Comparison of ENCODE assay signal across 13 mouse cellular contexts in genomic region chr3:127363512-127363911, GRCm38 (mm10).
DNase-seq lines count a peak whose midpoint lies in the region; TF ChIP-seq lines count a peak whose summit lies in the region.
"Had no signal": no experiment of that assay in that cellular context is flagged by ENCODE, and none has a peak within 500 bp of the region (broad histone marks: within the 10 kb centered on the region; RNA-seq: fewer than 3 reads in every experiment).

No protein-coding gene starts in this region.

- no peak for TF ChIP-seq CTCF in kidney, adult 2 months (conservative IDR thresholded peaks at IDR 0.05; ENCODE audit: insufficient read depth, insufficient read length, low read depth, low read length)

- no peaks in the 10 kb centered on the region for H3K27me3 ChIP-seq in kidney, adult 2 months (replicated peaks; ENCODE audit: control insufficient read depth, insufficient read depth, low read length)
- H3K27me3 ChIP-seq: CH12.LX; limb, embryonic 12.5 days; lung, embryonic 15.5 days; stomach, embryonic 15.5 days had no signal

- H3K4me3 ChIP-seq in kidney, adult 2 months (ENCODE audit: insufficient read depth, low read depth, low read length): no peak overlapping the region
- H3K4me3 ChIP-seq: limb, embryonic 12.5 days; lung, embryonic 15.5 days; stomach, embryonic 15.5 days had no signal

- H3K4me1 ChIP-seq in kidney, adult 2 months (ENCODE audit: control insufficient read depth, insufficient read depth, low read length): no peaks in the 10 kb centered on the region
- H3K4me1 ChIP-seq: lung, embryonic 15.5 days; stomach, embryonic 15.5 days had no signal

- H3K36me3 ChIP-seq in kidney, adult 2 months (ENCODE audit: control insufficient read depth, insufficient read depth, low read length): no peaks in the 10 kb centered on the region
- H3K36me3 ChIP-seq: limb, embryonic 12.5 days; lung, embryonic 15.5 days; stomach, embryonic 15.5 days had no signal

- no peak for TF ChIP-seq POLR2A in kidney, adult 2 months (IDR thresholded peaks at IDR 0.05; ENCODE audit: low read depth, low read length)

- H3K27ac ChIP-seq in kidney, adult 2 months (ENCODE audit: insufficient read depth, low read depth, low read length): no peak overlapping the region
- H3K27ac ChIP-seq: kidney, postnatal 0 days; limb, embryonic 12.5 days; lung, embryonic 15.5 days; stomach, embryonic 15.5 days had no signal

- peak; percentile 84 for DNase-seq in heart, adult 11 months
- no peak for DNase-seq in heart, adult 8-10 months (ENCODE audit: low spot score)
- peak; percentile 69 to 70 for DNase-seq in right cerebral cortex, postnatal 10 days (ENCODE audit: low spot score in 2 of 2)
- no peak for DNase-seq in right cerebral cortex, postnatal 36 days (ENCODE audit: low spot score in 2 of 2)
- DNase-seq in cerebellum, adult 9-11 months: peak; percentile 27
- DNase-seq in thymus, postnatal 4 days: no peak
- no peak for DNase-seq in kidney, adult 2 months
- DNase-seq: heart, postnatal 36 days had no signal

- WGBS in kidney, adult 2 months: 93% methylated on average over 15 of the region's 15 CpGs

Comparison
In these comparisons a context has a peak if more than half of its experiments do, and no peak if none do; other contexts are left out.
1. DNase-seq: peak in heart, adult 11 months (single experiment), right cerebral cortex, postnatal 10 days (2 of 2) and cerebellum, adult 9-11 months (single experiment); none in heart, adult 8-10 months (single experiment), right cerebral cortex, postnatal 36 days (0 of 2), thymus, postnatal 4 days (single experiment) and kidney, adult 2 months (single experiment).